ENCODE assay signal across 14 mouse cellular contexts in genomic region chr5:111454876-111455275, GRCm38 (mm10).
"Had no signal": no experiment of that assay in that cellular context is flagged by ENCODE, and none has a peak within 500 bp of the region (broad histone marks: within the 10 kb centered on the region; RNA-seq: fewer than 3 reads in every experiment).

No protein-coding gene starts in this region.

- H3K27ac ChIP-seq: liver, embryonic 13.5 days; liver, embryonic 15.5 days; lung, embryonic 15.5 days; midbrain, embryonic 12.5 days; neural tube, embryonic 13.5 days; neural tube, embryonic 15.5 days had no signal

- H3K4me3 ChIP-seq: liver, embryonic 13.5 days; liver, embryonic 15.5 days; lung, embryonic 15.5 days; midbrain, embryonic 10.5 days; midbrain, embryonic 12.5 days; myocyte; neural tube, embryonic 13.5 days; neural tube, embryonic 15.5 days had no signal

- H3K27me3 ChIP-seq: liver, embryonic 13.5 days; liver, embryonic 15.5 days; lung, embryonic 15.5 days; midbrain, embryonic 12.5 days; neural tube, embryonic 13.5 days; neural tube, embryonic 15.5 days had no signal

- DNase-seq: liver; liver, embryonic 13.5 days; liver, postnatal 0 days; lung, adult 2 months; lung, postnatal 4 days; midbrain, embryonic 14.5 days; right cerebral cortex, postnatal 14 days had no signal

- H3K36me3 ChIP-seq: liver, embryonic 13.5 days; liver, embryonic 15.5 days had no signal

- H3K4me1 ChIP-seq: liver, embryonic 15.5 days; lung, embryonic 15.5 days; neural tube, embryonic 15.5 days had no signal
